Mouse (Mus musculus): ENCODE results near the gene Tpcn1. TPM values are rescaled to one million over a fixed set of nuclear protein-coding genes. Genes with fewer than 3 reads are reported as not detected.

Tpcn1 gene
- polyA plus RNA-seq, 2 experiments: 17.8 to 19.3 TPM

GRCm38 (mm10) chr5:120497071-120497470 is 91.4 kb downstream of the Tpcn1 start:
- WGBS (ENCODE audit: insufficient replicate concordance): 72% methylated on average over 3 of the region's 3 CpGs
- no peak for ATAC-seq (ENCODE audit: insufficient read depth)

GRCm38 (mm10) chr5:120495703-120496226 is 92.7 kb downstream of the Tpcn1 start:
- TF ChIP-seq EP300 (IDR thresholded peaks at IDR 0.05; ENCODE audit: low read depth) (no peak), CTCF (IDR thresholded peaks at IDR 0.05; ENCODE audit: low read depth) (no peak)
- no peaks in the 10 kb centered on the region for H3K9me3 ChIP-seq (ENCODE audit: control insufficient read depth, low read length)
- H3K27ac ChIP-seq: no peak overlapping the region
- no peaks in the 10 kb centered on the region for H3K36me3 ChIP-seq (replicated peaks; ENCODE audit: control insufficient read depth, insufficient read depth, low read depth)
- WGBS (ENCODE audit: insufficient replicate concordance): 81% methylated on average over 13 of the region's 13 CpGs
- H3K4me1 ChIP-seq (replicated peaks; ENCODE audit: control insufficient read depth in 2 of 2, insufficient read depth in 2 of 2, low read length in 1 of 2): no peaks in the 10 kb centered on the region
- no peak for ATAC-seq (ENCODE audit: insufficient read depth)
- H3K27me3 ChIP-seq (ENCODE audit: control insufficient read depth, insufficient read depth, low read length): no peaks in the 10 kb centered on the region
- H3K9ac ChIP-seq (replicated peaks): no peak overlapping the region
- no peak for DNase-seq (ENCODE audit: low read depth in 3 of 3, low spot score in 3 of 3)
- H3K4me2 ChIP-seq (ENCODE audit: low read depth): no peak overlapping the region
- H3K4me3 ChIP-seq (ENCODE audit: insufficient read depth in 1 of 2, low read depth in 2 of 2, low read length in 2 of 2): no peak overlapping the region

More at GRCm38 (mm10) chr5:120497071-120497470, 91.4 kb downstream of the Tpcn1 start:
- TF ChIP-seq EP300 (IDR thresholded peaks at IDR 0.05; ENCODE audit: low read depth) (no peak), CTCF (IDR thresholded peaks at IDR 0.05; ENCODE audit: low read depth) (no peak)
- Histone ChIP-seq H3K4me3 (ENCODE audit: insufficient read depth in 1 of 2, low read depth in 2 of 2, low read length in 2 of 2) (no peak overlapping the region), H3K27me3 (ENCODE audit: control insufficient read depth, insufficient read depth, low read length) (no peaks in the 10 kb centered on the region), H3K4me1 (replicated peaks; ENCODE audit: control insufficient read depth in 2 of 2, insufficient read depth in 2 of 2, low read length in 1 of 2) (peaks cover 0 to under 1% of the 10 kb centered on the region in 2 experiments; a peak in 1 of 4 replicates), H3K4me2 (ENCODE audit: low read depth) (no peak overlapping the region), H3K27ac (no peak overlapping the region), H3K9me3 (ENCODE audit: control insufficient read depth, low read length) (no peaks in the 10 kb centered on the region), H3K9ac (replicated peaks) (no peak overlapping the region), H3K36me3 (replicated peaks; ENCODE audit: control insufficient read depth, insufficient read depth, low read depth) (no peaks in the 10 kb centered on the region)
- no peak for DNase-seq (ENCODE audit: low read depth in 3 of 3, low spot score in 3 of 3)

GRCm38 (mm10) chr5:120495064-120495702 is 93.3 kb downstream of the Tpcn1 start:
- no peaks in the 10 kb centered on the region for H3K27me3 ChIP-seq (ENCODE audit: control insufficient read depth, insufficient read depth, low read length)
- no peak overlapping the region for H3K9ac ChIP-seq (replicated peaks)
- 68% methylated on average over 10 of the region's 10 CpGs for WGBS (ENCODE audit: insufficient replicate concordance)
- TF ChIP-seq CTCF (IDR thresholded peaks at IDR 0.05; ENCODE audit: low read depth) (no peak), EP300 (IDR thresholded peaks at IDR 0.05; ENCODE audit: low read depth) (no peak)
- H3K27ac ChIP-seq: no peak overlapping the region
- no peak overlapping the region for H3K4me3 ChIP-seq (ENCODE audit: insufficient read depth in 1 of 2, low read depth in 2 of 2, low read length in 2 of 2)
- H3K9me3 ChIP-seq (ENCODE audit: control insufficient read depth, low read length): no peaks in the 10 kb centered on the region
- H3K36me3 ChIP-seq (replicated peaks; ENCODE audit: control insufficient read depth, insufficient read depth, low read depth): no peaks in the 10 kb centered on the region
- ATAC-seq (ENCODE audit: insufficient read depth): no peak
- no peaks in the 10 kb centered on the region for H3K4me1 ChIP-seq (replicated peaks; ENCODE audit: control insufficient read depth in 2 of 2, insufficient read depth in 2 of 2, low read length in 1 of 2)
- no peak overlapping the region for H3K4me2 ChIP-seq (ENCODE audit: low read depth)
- no peak for DNase-seq (ENCODE audit: low read depth in 3 of 3, low spot score in 3 of 3)

GRCm38 (mm10) chr5:120493873-120494395 is 94.5 kb downstream of the Tpcn1 start:
- DNase-seq (ENCODE audit: low read depth in 3 of 3, low spot score in 3 of 3) (no peak), ATAC-seq (ENCODE audit: insufficient read depth) (no peak)
- 80% methylated on average over 9 of the region's 9 CpGs for WGBS (ENCODE audit: insufficient replicate concordance)
- Histone ChIP-seq H3K27ac (no peak overlapping the region), H3K4me2 (ENCODE audit: low read depth) (no peak overlapping the region), H3K9ac (replicated peaks) (no peak overlapping the region), H3K27me3 (ENCODE audit: control insufficient read depth, insufficient read depth, low read length) (no peaks in the 10 kb centered on the region), H3K4me1 (replicated peaks; ENCODE audit: control insufficient read depth in 2 of 2, insufficient read depth in 2 of 2, low read length in 1 of 2) (no peaks in the 10 kb centered on the region), H3K4me3 (ENCODE audit: insufficient read depth in 1 of 2, low read depth in 2 of 2, low read length in 2 of 2) (no peak overlapping the region), H3K9me3 (ENCODE audit: control insufficient read depth, low read length) (no peaks in the 10 kb centered on the region), H3K36me3 (replicated peaks; ENCODE audit: control insufficient read depth, insufficient read depth, low read depth) (no peaks in the 10 kb centered on the region)
- TF ChIP-seq EP300 (IDR thresholded peaks at IDR 0.05; ENCODE audit: low read depth) (no peak), CTCF (IDR thresholded peaks at IDR 0.05; ENCODE audit: low read depth) (no peak)

GRCm38 (mm10) chr5:120493440-120493839 is 95.0 kb downstream of the Tpcn1 start:
- DNase-seq (ENCODE audit: low read depth in 3 of 3, low spot score in 3 of 3) (no peak), ATAC-seq (ENCODE audit: insufficient read depth) (no peak)
- Histone ChIP-seq H3K27me3 (ENCODE audit: control insufficient read depth, insufficient read depth, low read length) (no peaks in the 10 kb centered on the region), H3K9me3 (ENCODE audit: control insufficient read depth, low read length) (no peaks in the 10 kb centered on the region), H3K27ac (no peak overlapping the region), H3K36me3 (replicated peaks; ENCODE audit: control insufficient read depth, insufficient read depth, low read depth) (no peaks in the 10 kb centered on the region), H3K4me1 (replicated peaks; ENCODE audit: control insufficient read depth in 2 of 2, insufficient read depth in 2 of 2, low read length in 1 of 2) (no peaks in the 10 kb centered on the region), H3K4me2 (ENCODE audit: low read depth) (no peak overlapping the region), H3K4me3 (ENCODE audit: insufficient read depth in 1 of 2, low read depth in 2 of 2, low read length in 2 of 2) (no peak overlapping the region), H3K9ac (replicated peaks) (no peak overlapping the region)
- TF ChIP-seq EP300 (IDR thresholded peaks at IDR 0.05; ENCODE audit: low read depth): no peak
- TF ChIP-seq CTCF (IDR thresholded peaks at IDR 0.05; ENCODE audit: low read depth): no peak
- WGBS (ENCODE audit: insufficient replicate concordance): 79% methylated on average over 6 of the region's 6 CpGs
